Mouse (Mus musculus): ENCODE results near the gene Apoc2. TPM values are rescaled to one million over a fixed set of nuclear protein-coding genes. Genes with fewer than 3 reads are reported as not detected.

Gene Apoc2
- total and polyA plus RNA-seq, 3 experiments, result 0.47 TPM; not detected in 2

DNA sequence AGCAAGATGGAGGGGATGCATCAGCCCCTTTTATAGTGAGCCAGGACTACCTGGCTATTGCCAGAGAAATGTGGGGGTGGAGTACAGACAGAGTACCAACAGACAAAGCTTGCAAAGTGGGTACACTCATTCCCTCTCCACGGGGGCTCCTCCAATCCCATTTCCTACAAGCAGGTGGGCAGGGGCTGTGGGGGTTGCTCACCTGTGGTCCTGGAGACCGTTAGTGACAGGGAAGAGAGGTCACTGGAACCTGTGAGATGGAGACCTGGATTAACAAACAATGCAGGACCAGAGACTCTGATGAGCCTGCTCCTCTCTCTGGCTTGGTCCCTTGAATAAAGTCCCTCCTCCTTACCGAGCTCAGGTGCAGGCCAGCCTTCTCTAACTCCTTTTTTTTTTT is 50.0 kb downstream of the Apoc2 start:
- Histone ChIP-seq H3K4me3 (peak overlapping the region; percentile 94), H3K27ac (peak overlapping the region; percentile 85; the same call in 1 of the 2 replicates), H3K79me2 (replicated peaks; ENCODE audit: control insufficient read depth, insufficient read depth, low read length) (no peaks in the 10 kb centered on the region), H3K27me3 (ENCODE audit: control insufficient read depth, insufficient read depth, low read length) (no peaks in the 10 kb centered on the region), H3K36me3 (ENCODE audit: control insufficient read depth, insufficient read depth, low read length) (no peaks in the 10 kb centered on the region), H3K4me1 (ENCODE audit: control insufficient read depth, insufficient read depth, low read length) (peaks cover 1% of the 10 kb centered on the region; the same call in 1 of the 2 replicates), H3K9ac (ENCODE audit: low read depth, low read length) (no peak overlapping the region)
- 66% methylated on average over 3 of the region's 3 CpGs for WGBS
- intact Hi-C loops (cut with DNase I), result loop anchor here (5.0 kb wide), 2 partner anchors 35 to 170 kb away; partner anchors contain the start of gene Mark4
- no peak for TF ChIP-seq CTCF (IDR thresholded peaks at IDR 0.05)
- no peak for TF ChIP-seq POLR2A (IDR thresholded peaks at IDR 0.05; ENCODE audit: insufficient read depth, low read depth, low read length)
- no peak for TF ChIP-seq EP300 (IDR thresholded peaks at IDR 0.05; ENCODE audit: insufficient read depth, low read depth, low read length)
- DNase-seq, result no peak

DNA sequence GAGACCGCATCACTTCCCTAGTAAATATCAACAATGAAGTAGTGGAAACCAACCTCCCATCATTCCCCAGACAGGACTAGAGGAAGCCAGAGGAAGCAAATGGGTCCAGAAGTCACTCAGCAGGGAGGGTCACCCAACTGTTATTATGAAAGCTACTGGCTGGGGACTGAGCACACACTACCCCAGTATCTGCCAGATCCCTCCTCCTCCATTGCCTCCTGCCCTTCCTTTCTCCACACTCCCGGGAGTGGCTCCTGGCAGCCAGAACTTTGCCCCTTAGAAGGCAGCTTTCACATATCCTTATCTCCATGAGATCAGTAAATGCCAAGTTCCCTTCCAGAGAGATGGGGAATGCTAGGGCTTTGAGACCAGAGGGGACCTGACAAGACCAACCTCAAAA is 54.3 kb downstream of the Apoc2 start:
- H3K27ac ChIP-seq, result no peak overlapping the region
- DNase-seq, result no peak
- no peak overlapping the region for H3K4me3 ChIP-seq
- intact Hi-C loops (cut with DNase I), result no loop called here
- H3K4me1 ChIP-seq (ENCODE audit: control insufficient read depth, insufficient read depth, low read length), result no peaks in the 10 kb centered on the region
- no peaks in the 10 kb centered on the region for H3K36me3 ChIP-seq (ENCODE audit: control insufficient read depth, insufficient read depth, low read length)
- 61% methylated on average over 2 of the region's 2 CpGs for WGBS
- no peaks in the 10 kb centered on the region for H3K79me2 ChIP-seq (replicated peaks; ENCODE audit: control insufficient read depth, insufficient read depth, low read length)
- H3K27me3 ChIP-seq (ENCODE audit: control insufficient read depth, insufficient read depth, low read length), result no peaks in the 10 kb centered on the region
- no peak overlapping the region for H3K9ac ChIP-seq (ENCODE audit: low read depth, low read length)
- no peak for TF ChIP-seq POLR2A (IDR thresholded peaks at IDR 0.05; ENCODE audit: insufficient read depth, low read depth, low read length)
- no peak for TF ChIP-seq EP300 (IDR thresholded peaks at IDR 0.05; ENCODE audit: insufficient read depth, low read depth, low read length)
- TF ChIP-seq CTCF (IDR thresholded peaks at IDR 0.05), result no peak

DNA sequence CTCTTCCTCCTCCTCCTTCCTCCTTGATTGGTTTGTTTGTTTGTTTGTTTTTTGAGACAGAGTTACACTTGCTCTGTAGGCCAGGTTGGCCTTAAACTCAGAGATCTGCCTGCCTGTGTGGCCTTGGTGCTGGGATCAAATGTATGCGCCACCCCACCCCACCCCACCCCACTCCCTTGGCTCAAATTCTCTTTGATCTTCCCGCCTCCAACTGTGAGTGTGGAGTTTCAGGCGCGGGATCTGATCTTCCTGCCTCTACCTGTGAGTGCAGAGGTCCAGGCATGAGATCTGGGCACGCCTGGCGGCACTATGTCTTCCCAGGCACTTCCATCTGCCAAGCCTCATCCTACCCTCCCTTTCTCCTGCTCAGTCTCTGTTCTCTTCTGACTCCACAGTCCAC is 55.5 kb downstream of the Apoc2 start:
- Histone ChIP-seq H3K79me2 (replicated peaks; ENCODE audit: control insufficient read depth, insufficient read depth, low read length) (no peaks in the 10 kb centered on the region), H3K36me3 (ENCODE audit: control insufficient read depth, insufficient read depth, low read length) (no peaks in the 10 kb centered on the region), H3K27me3 (ENCODE audit: control insufficient read depth, insufficient read depth, low read length) (no peaks in the 10 kb centered on the region), H3K27ac (no peak overlapping the region), H3K4me3 (no peak overlapping the region), H3K4me1 (ENCODE audit: control insufficient read depth, insufficient read depth, low read length) (no peaks in the 10 kb centered on the region), H3K9ac (ENCODE audit: low read depth, low read length) (no peak overlapping the region)
- intact Hi-C loops (cut with DNase I), result no loop called here
- 69% methylated on average over 6 of the region's 6 CpGs for WGBS
- no peak for DNase-seq
- TF ChIP-seq CTCF (IDR thresholded peaks at IDR 0.05), result no peak
- no peak for TF ChIP-seq EP300 (IDR thresholded peaks at IDR 0.05; ENCODE audit: insufficient read depth, low read depth, low read length)
- no peak for TF ChIP-seq POLR2A (IDR thresholded peaks at IDR 0.05; ENCODE audit: insufficient read depth, low read depth, low read length)

Other genes with a start within 250 kb of the Apoc2 start
- gene Mark4, start 219.1 kb downstream of the Apoc2 start, total RNA-seq (2021), result 10 to 100 TPM; 22.4 to 27.2 TPM
- 11.1 and 11.8 TPM in 2 replicates for gene Mark4, start 219.1 kb downstream of the Apoc2 start, polyA plus RNA-seq (2012; rRNA removed)
- 1 to 10 TPM in 1 of 2 experiments, under 1 TPM in 1; 0.80 to 1.2 TPM for gene Exoc3l2, start 214.6 kb downstream of the Apoc2 start, total RNA-seq (2021)
- 1.5 and 1.7 TPM in 2 replicates for gene Exoc3l2, start 214.6 kb downstream of the Apoc2 start, polyA plus RNA-seq (2012; rRNA removed)
- gene Bloc1s3, start 169.6 kb downstream of the Apoc2 start, total RNA-seq (2021), result 1 to 10 TPM; 2.2 to 2.5 TPM
- 3.9 and 5.4 TPM in 2 replicates for gene Bloc1s3, start 169.6 kb downstream of the Apoc2 start, polyA plus RNA-seq (2012; rRNA removed)
- gene Trappc6a, start 169.5 kb downstream of the Apoc2 start, total RNA-seq (2021), result 10 to 100 TPM; 32.2 to 33.5 TPM
- gene Trappc6a, start 169.5 kb downstream of the Apoc2 start, polyA plus RNA-seq (2012; rRNA removed), result 32.9 and 45.0 TPM in 2 replicates
- gene Nkpd1, start 160.1 kb downstream of the Apoc2 start, total RNA-seq (2021), result not detected
- gene Nkpd1, start 160.1 kb downstream of the Apoc2 start, polyA plus RNA-seq (2012; rRNA removed), result 0.06 TPM in 1 of 2 replicates, not detected in the other
- gene Ppp1r37, start 114.9 kb downstream of the Apoc2 start, total RNA-seq (2021), result 10 to 100 TPM; 58.0 to 69.5 TPM
- 56.0 and 66.4 TPM in 2 replicates for gene Ppp1r37, start 114.9 kb downstream of the Apoc2 start, polyA plus RNA-seq (2012; rRNA removed)
- gene Zfp296, start 100.7 kb downstream of the Apoc2 start, total RNA-seq (2021), result under 1 TPM; 0.42 to 0.43 TPM
- gene Zfp296, start 100.7 kb downstream of the Apoc2 start, polyA plus RNA-seq (2012; rRNA removed), result 0.82 and 1.0 TPM in 2 replicates
- gene Gemin7, start 100.3 kb downstream of the Apoc2 start, total RNA-seq (2021), result 10 to 100 TPM; 48.5 to 48.6 TPM
- 75.2 and 87.3 TPM in 2 replicates for gene Gemin7, start 100.3 kb downstream of the Apoc2 start, polyA plus RNA-seq (2012; rRNA removed)
- 10 to 100 TPM; 13.9 to 14.0 TPM for gene Clasrp, start 73.5 kb downstream of the Apoc2 start, total RNA-seq (2021)
- 26.1 and 32.0 TPM in 2 replicates for gene Clasrp, start 73.5 kb downstream of the Apoc2 start, polyA plus RNA-seq (2012; rRNA removed)
- 1 to 10 TPM; 7.1 to 7.6 TPM for gene Relb, start 48.5 kb downstream of the Apoc2 start, total RNA-seq (2021)
- gene Relb, start 48.5 kb downstream of the Apoc2 start, polyA plus RNA-seq (2012; rRNA removed), result 9.5 and 12.1 TPM in 2 replicates
- gene Clptm1, start 12.9 kb downstream of the Apoc2 start, total RNA-seq (2021), result 10 to 100 TPM; 61.7 to 74.9 TPM
- 70.1 and 123 TPM in 2 replicates for gene Clptm1, start 12.9 kb downstream of the Apoc2 start, polyA plus RNA-seq (2012; rRNA removed)
- gene Gm44805, start 3.5 kb upstream of the Apoc2 start, total RNA-seq (2021), result not detected
- gene Gm44805, start 3.5 kb upstream of the Apoc2 start, polyA plus RNA-seq (2012; rRNA removed), result not detected in 2 replicates
- not detected for gene Apoc4, start 3.5 kb upstream of the Apoc2 start, total RNA-seq (2021)
- gene Apoc4, start 3.5 kb upstream of the Apoc2 start, polyA plus RNA-seq (2012; rRNA removed), result 0.82 TPM in 1 of 2 replicates, not detected in the other
- 1 to 10 TPM; 2.7 to 4.2 TPM for gene Apoc1, start 14.7 kb upstream of the Apoc2 start, total RNA-seq (2021)
- 3.1 and 7.2 TPM in 2 replicates for gene Apoc1, start 14.7 kb upstream of the Apoc2 start, polyA plus RNA-seq (2012; rRNA removed)
- gene Apoe, start 21.2 kb upstream of the Apoc2 start, total RNA-seq (2021), result 100 to 1,000 TPM; 278 to 293 TPM
- gene Apoe, start 21.2 kb upstream of the Apoc2 start, polyA plus RNA-seq (2012; rRNA removed), result 456 and 519 TPM in 2 replicates
- 10 to 100 TPM; 92.7 to 98.2 TPM for gene Tomm40, start 37.5 kb upstream of the Apoc2 start, total RNA-seq (2021)
- 81.9 and 91.2 TPM in 2 replicates for gene Tomm40, start 37.5 kb upstream of the Apoc2 start, polyA plus RNA-seq (2012; rRNA removed)
- gene Nectin2, start 72.5 kb upstream of the Apoc2 start, total RNA-seq (2021), result 10 to 100 TPM; 30.2 to 41.4 TPM
- gene Nectin2, start 72.5 kb upstream of the Apoc2 start, polyA plus RNA-seq (2012; rRNA removed), result 29.4 and 30.7 TPM in 2 replicates
- 100 to 1,000 TPM; 190 to 214 TPM for gene Bcam, start 93.1 kb upstream of the Apoc2 start, total RNA-seq (2021)
- 240 and 262 TPM in 2 replicates for gene Bcam, start 93.1 kb upstream of the Apoc2 start, polyA plus RNA-seq (2012; rRNA removed)
- gene Cblc, start 118.9 kb upstream of the Apoc2 start, total RNA-seq (2021), result under 1 TPM; 0.63 to 0.77 TPM
- 0.41 and 1.2 TPM in 2 replicates for gene Cblc, start 118.9 kb upstream of the Apoc2 start, polyA plus RNA-seq (2012; rRNA removed)
- 1 to 10 TPM; 3.5 to 6.1 TPM for gene Bcl3, start 144.8 kb upstream of the Apoc2 start, total RNA-seq (2021)
- 11.9 and 14.0 TPM in 2 replicates for gene Bcl3, start 144.8 kb upstream of the Apoc2 start, polyA plus RNA-seq (2012; rRNA removed)
- not detected for gene Gm19345, start 174.1 kb upstream of the Apoc2 start, total RNA-seq (2021)
- gene Gm19345, start 174.1 kb upstream of the Apoc2 start, polyA plus RNA-seq (2012; rRNA removed), result not detected in 2 replicates
- gene Ceacam16, start 183.4 kb upstream of the Apoc2 start, total RNA-seq (2021), result under 1 TPM in 1 of 2 experiments, not detected in 1; 0.14 TPM
- gene Ceacam16, start 183.4 kb upstream of the Apoc2 start, polyA plus RNA-seq (2012; rRNA removed), result 0.35 and 0.66 TPM in 2 replicates
- not detected for gene Ceacam19, start 210.0 kb upstream of the Apoc2 start, total RNA-seq (2021)
- gene Ceacam19, start 210.0 kb upstream of the Apoc2 start, polyA plus RNA-seq (2012; rRNA removed), result not detected in 2 replicates
- gene Pvr, start 243.2 kb upstream of the Apoc2 start, total RNA-seq (2021), result 10 to 100 TPM; 20.1 to 24.5 TPM
- gene Pvr, start 243.2 kb upstream of the Apoc2 start, polyA plus RNA-seq (2012; rRNA removed), result 18.1 and 34.0 TPM in 2 replicates

Data from heart, adult 2 months (tissue).